Mouse (Mus musculus) spleen, adult 2 months (tissue): ENCODE data around the gene Lipn.

Source experiments
- CTCF ChIP-seq: fragments of 200-500 bp; IDR thresholded peaks from 2 replicates; pipeline ENCODE4 v1.5.1; 2011; ENCODE audit warnings: mild to moderate bottlenecking, inconsistent platforms; ENCODE audit not compliant: insufficient read depth, insufficient read length, insufficient replicate concordance; ENCODE audit errors: extremely low read depth
- POLR2A ChIP-seq: fragments of 200-500 bp; IDR thresholded peaks from 2 replicates; pipeline ENCODE4 v1.6.1; 2011; ENCODE audit warnings: low read depth, low read length, inconsistent platforms

- TF ChIP-seq CTCF (no peak), POLR2A (no peak)
Observed at GRCm38 (mm10) chr19:34051502-34051901, 15.7 kb upstream of the Lipn start.
